Mouse (Mus musculus) G1E-ER4 (cell line): Measurements from ENCODE around the gene Bad. TPM values are rescaled to one million over a fixed set of nuclear protein-coding genes. Genes with fewer than 3 reads are reported as not detected.

ENCODE experiments used
- GATA1 ChIP-seq: IDR thresholded peaks from one replicate; pipeline ENCODE4 v1.8.0; 2012; ENCODE audit warnings: low read length, inconsistent platforms
- polyA plus RNA-seq: library from polyadenylated mRNA; stranded (reverse); fragments of >175 nt; gene quantifications from 2 replicates; pipeline ENCODE4 v1.2.3, GENCODE M21; 2012

Gene Bad
- polyA plus RNA-seq = 88.9 and 90.9 TPM in 2 replicates

DNA sequence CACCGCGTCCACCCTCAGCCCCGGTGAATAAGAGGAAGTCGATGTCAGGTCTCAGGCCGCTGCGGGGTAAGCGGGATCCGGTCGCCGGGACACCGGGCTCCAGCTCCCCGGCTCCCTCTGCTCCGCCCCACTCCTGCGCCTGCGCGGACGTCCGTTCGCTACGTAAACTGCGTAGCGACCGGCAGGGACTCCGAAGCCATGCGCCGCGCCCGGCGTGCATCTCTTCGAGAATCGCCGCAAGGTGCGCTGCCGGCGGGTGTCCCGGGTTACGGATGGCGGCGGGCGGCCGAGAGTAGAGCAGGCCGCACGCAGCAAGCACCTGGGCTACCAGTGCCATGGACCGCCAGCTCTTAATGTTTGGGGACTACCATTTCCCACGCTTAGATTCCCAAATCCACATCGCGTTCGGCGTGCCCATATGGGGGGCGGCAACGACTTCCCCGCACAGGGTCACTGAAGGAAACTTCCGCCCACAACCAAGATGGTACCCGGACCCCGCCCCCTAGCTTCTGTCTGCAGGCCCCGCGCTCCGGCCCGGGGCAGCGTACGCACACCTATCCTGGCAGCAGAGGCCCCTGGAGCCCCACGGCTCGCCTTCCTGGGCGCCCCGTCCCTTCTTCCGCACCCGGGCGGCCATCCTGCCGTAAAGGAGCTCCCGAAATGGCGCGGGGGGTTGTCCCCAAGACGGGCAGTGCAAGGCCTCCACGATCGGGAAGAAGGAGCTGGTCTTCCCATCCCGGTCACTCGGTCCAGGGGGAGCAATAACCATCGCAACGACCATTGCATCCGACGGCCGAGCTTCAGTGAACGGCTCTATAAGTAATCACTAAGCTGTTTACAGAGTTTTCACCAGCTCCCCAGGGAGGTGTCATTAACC lies at the start of gene Bad:
Bad (plus strand) TSS at position 490 of the 877 bp plus-strand sequence.
- no peak for TF ChIP-seq GATA1

DNA sequence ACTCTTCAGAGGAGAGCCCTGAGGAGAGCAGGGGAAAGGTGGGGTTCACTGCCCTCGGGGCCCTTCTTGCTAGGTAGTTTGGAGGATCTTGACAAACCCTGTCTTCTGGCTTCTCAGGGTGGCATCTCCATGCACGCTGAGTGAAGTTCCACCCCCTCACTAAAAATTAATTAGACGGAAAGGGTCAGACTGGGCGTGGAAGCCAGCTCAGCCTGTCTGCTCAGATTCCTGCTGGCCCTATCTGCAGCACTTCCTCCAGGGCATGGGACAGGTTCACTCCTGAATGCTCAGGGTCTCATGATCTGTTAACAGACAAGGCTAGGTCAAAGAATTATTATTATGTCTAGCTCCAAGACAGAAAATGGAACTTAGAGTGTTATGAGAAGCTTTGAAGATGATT lies 49.1 kb upstream of the Bad start:
- no peak for TF ChIP-seq GATA1

DNA sequence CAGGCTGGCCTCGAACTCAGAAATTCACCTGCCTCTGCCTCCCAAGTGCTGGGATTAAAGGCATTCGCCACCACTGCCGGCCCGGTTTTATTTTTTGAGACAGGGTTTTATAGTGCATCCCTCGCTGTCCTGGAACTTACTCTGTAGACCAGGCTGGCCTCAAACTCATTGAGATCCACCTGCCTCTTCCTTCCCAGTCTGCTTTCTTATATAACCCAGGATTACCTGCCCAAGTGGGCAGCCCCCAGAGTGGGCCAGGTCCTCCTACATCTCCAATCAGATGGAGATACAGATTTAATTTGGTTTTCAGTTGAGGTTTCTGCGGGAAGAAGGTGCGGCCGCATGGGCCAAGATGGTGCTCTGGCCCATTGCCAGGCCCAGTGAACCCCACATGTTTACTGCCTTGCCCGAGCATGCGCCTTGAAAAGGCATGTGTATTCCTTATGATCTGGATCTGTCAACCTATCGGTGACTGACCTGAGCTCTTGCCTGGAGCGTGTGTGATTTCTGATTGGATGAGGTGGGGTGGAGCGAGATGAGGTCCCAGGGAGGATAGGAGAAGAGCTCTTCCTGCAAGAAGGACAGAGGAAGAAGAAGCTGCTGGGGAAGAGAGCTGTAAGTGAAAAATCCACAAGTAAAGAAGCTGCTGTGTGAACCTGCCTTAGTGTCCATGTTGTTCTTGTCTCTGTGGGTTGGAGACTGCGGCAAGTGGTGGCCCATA lies 47.8 kb upstream of the Bad start:
- no peak for TF ChIP-seq GATA1

DNA sequence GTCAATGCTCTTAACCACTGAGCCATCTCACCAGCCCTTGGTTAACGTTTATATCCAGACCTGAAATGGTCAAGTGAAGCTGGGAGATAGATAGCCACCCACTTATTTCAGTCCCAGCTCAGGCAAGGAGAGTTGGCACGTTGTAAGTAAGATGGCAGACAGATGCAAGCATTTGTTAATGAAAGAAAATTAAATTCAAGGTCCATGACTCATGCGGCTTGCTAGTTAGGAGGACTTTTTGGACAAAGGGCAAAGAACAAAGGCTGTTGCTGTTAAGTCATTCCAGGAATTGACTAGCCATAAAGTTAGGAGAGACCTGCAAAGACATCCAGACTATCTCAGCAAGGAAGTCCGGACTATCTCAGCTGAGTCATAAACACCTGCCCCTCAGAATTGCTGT lies 42.0 kb upstream of the Bad start:
- TF ChIP-seq GATA1 = no peak

DNA sequence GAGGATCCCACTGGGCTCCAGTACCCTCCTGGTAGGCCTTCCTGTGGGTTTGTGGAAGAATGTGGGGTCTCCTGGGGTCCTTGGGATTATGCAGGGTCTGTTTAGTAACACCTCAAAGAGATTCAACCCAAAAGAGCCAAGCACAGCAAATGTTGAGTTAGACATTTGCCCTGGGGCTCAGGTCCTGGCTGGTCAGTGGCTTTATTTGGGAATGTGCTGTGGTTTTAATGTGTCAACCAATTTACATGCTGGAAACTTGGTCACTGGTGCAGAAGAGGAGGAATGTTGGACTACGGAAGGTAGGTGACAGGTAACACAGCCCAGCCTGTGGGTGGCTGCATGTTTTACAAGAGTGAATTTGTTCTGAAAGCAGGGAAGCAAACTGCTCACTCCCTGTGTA lies 38.6 kb upstream of the Bad start:
- TF ChIP-seq GATA1 = no peak

DNA sequence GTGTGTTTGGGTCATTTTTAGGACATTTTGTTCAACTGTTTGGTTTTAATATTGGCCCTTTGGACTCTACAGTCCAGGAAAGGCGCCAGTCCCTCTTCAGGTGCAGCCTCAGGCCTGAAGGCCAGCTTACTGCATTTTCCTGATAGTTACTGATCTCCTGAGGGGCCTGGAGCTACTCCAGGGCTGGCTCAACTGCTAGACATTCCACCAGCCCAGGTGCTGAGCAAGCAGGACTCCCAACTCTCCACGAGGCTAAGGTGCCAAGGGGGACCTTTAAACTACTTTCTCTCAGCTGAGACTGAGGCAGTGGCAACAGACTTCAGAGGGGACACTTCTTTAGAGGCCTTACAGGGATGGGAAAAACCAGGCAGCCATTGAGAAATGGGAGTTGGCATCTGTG lies 36.8 kb upstream of the Bad start:
- TF ChIP-seq GATA1 = no peak

DNA sequence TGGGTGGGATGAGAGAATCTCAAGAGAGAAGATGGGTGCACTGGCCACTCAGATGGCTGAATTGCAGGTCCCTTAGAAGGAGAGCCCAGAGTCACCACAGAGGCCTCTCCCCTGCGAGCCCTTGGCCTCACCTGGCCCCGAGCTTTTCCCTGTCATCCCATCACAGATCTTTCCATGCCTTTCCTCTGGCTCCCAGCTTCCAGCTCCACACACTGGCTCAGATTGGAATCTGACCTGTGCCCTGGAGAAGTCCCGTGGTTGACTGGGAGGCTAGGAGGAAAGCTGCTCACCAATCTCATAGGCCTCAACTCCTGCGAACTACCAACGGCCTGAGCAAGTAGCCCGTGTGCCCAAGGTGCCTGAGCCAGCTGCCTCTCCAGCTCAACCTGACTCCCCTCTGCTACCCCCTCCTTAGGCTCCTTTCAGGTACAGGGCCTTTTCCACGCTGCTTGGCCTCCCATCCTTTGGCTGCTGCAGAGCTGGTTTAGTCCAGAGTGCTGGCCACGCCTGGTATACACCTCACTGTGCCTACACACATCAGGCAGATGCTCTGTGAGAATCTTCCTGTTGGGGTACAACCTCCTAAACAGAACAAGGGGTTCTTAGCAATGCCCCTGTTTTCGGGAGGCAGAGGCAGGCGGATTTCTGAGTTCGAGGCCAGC lies 36.0 kb upstream of the Bad start:
- TF ChIP-seq GATA1 = no peak

DNA sequence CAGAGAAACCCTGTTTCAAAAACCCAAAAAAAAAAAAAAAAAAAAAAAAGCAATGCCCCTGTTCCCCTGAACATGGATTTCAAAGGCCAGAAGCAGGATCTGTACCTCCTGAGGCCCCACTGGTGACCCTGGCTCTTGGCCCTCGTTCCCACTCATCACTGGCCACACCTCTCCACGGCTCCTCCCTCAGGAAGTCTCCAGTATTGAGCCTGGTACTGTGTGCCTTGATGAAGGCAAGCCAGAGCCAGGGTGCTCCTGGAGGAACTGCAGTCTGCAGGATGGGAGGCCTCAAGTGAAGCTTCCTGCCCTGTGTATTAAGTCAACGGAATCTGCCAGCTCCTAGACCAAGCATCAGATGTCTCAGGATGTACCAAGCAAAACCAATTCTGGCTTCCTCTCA lies 35.5 kb upstream of the Bad start:
- TF ChIP-seq GATA1 = no peak

DNA sequence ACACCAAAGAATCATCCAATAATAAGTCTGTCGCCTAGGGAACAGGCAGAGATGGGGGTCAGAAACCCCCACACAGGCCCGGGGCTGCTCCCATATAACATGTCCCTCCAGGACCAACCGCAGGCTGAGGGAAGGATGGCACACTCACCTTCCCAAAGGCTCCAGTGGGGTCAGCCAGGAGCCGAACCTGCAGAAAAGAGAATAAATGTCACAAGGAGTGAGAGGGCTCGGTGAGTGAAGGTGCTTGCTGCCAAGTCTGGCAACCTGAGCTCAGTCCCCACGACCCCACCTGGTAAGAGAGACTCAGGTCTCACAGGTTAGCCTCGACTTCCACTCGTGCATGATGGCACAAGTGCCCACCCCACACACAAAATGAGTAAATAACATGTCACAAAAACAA lies 34.6 kb upstream of the Bad start:
- no peak for TF ChIP-seq GATA1

DNA sequence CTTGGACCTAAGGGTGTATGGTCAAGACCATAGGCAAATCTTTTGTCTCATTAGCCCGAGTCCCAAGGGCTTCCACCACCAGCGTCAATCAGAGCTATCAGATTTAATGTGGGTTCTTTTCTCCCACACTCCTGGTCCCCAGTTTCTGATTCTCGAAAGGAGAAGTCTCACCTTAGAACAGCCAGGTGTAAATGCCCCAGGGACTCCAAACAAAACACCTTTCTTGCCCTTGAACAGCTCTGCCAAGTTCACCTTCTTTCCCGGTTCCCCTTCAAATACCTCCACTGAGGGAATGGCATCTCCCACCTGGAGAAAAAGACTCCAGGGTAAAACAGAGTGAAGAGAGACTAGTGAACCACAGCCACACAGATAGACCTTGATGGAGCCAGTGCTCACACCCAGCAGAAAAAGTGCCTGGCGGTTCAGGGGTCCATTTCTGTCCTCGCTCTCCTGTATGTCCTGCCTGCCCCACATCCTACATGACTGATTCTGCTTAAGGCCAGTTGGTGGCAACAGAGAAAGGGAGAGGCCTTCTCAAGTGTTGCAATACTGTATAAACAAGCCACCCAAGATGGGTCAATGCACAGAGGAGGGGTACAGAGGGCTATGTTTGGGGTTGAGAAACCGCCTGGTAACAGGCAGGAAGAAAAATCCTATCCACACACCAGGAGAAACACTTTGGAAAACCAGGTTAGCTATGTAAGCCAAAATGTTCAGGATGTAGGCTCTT lies 33.7 kb upstream of the Bad start:
- TF ChIP-seq GATA1 = no peak

DNA sequence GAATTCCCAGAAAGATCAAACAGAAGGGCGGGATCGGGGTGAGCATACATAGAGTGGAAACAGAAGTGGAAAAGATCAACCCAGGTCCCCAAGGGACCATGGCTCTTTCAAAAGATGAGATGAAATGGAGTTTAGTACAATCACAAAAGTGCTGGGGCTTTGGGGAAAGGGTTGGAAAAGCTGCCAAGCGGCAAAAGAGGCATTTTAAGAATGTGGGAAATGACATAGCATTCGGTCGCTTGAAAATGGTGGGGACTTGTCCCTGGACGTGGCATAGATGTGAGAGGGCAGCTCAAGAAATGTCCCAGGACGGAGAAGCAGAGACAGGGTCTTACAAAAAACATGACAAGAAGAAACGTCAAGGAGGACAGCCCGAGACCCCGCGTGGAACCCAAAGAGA lies 32.6 kb upstream of the Bad start:
- no peak for TF ChIP-seq GATA1

DNA sequence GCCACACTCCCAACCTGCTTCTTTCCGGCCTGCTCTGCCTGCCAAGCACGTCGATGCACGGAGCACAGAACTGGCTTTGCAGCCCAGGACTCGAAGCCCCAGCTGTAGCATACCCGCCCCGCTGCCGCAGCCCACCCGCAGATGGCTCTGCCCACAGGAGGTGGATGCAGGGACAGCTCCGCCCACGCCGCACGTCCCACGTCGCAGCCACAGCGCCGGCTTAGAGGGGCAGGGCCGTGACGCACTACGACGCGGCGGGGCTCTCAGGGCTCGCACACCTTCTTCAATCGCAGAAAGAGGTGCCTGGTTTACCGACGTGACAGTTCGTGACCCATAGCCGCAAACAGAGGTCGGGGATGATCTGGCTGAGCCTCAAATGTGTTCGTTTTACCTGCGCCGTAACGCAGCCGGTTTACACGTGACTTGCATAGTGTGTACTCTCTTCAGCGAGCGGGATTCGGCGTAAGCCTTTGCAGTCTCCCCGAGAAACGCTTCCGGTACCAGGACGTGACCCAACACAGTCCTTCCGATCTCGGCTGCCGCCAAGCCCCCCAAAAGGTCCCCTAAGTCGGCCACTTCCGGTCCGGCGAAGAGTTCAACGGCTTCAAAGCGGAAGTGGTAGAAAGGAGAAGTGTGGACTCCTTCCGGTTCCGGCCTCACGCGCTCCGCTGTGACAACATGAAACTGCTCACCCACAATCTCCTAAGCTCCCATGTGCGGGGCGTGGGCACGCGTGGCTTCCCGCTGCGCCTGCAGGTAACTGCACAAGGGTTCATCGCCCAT lies 32.0 kb upstream of the Bad start, which contains the start of the genes Trmt112 and Prdx5:
Trmt112 (plus strand) TSS at position 192 of the 783 bp plus-strand sequence.
Prdx5 (minus strand) TSS at position 600 of the 783 bp plus-strand sequence.
- TF ChIP-seq GATA1 = no peak

DNA sequence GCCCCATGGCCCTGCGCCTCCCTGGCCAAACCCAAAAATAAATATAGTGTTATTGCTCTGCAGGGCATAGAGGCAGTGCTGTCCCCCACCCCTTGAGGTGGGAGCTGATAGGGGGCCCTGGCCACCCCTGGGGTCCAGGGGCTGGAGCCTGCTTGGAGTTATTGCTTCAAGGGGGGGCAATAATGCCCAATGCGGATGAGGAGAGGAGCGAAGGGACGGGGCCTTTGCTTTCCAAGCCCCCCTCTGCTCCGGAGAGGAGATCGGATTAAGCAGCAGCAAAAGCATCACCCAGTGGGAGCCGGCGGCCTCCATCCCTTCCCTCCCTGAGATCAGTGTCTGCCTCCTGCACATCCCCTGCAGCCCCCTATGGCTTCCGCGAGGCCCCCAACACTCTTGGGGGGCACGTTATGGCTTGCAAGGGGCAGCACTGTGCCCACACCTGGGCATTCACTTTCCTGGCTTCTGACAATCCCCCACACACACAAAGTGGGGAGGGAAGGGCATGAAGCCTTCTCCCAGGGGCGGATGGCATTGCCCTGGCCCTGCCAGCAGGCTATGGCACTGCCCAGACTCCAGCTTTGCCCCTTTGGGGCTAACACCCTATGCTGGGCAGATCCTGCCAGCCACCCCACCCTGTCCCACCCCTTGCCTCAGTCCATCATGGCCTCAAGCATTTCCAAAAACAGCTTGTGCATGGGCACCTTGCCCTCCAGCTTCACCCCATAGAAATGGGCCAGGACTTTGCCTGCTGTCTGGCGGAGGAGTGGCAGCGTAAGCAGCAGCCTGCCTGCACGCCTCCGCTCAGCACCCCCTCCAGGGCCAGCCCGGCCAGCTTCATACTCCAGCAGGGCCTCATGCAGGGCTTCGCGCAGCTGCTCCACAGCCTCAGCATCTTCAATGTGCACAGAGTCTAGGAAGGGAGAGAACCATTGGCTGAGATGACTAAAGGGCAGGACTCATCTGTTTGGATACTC lies 30.3 kb upstream of the Bad start:
- TF ChIP-seq GATA1 = no peak

DNA sequence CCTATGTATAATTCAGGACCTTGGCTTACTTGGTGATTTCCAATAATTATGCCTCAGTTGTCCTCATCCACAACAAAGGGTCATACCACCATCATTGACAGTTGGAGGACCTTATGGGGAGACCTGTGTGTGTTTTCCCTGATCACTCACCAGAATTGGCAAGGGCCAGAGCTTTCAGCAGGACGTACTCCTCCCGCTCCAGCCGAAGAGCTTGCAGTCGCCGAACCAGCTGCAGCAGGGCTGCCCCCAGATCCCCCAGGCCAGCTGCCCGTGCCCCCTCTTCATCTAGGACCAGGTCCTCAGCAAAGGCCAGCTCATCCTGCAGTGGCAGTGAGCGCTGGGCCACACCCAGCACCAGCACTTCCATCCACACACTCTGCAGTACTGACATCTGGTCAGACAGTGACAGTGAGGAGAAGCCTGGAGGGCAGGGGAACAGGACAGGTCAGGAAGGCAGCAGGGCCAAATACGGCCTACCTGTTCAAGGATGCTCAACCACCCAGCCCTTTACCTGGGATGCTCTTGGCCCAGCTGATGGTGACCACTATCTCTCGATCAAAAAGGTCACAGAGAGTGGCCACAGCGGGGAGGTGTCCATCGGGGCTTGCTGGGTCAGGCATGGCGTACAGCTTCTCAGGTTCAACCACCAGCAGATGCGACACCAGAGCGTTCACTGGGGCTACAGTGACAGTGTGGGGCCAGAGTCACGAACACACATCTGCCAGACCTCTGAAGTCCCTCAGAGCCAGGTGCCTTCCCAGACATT lies 29.3 kb upstream of the Bad start:
- no peak for TF ChIP-seq GATA1
